Mouse (Mus musculus): ENCODE results near the gene Syde2. TPM values are rescaled to one million over a fixed set of nuclear protein-coding genes. Genes with fewer than 3 reads are reported as not detected.
A peak's percentile ranks its signal among the peaks of the same experiment; 100 is the strongest.

Syde2 gene
- total RNA-seq (2021), result 10 to 100 TPM; 18.1 to 21.5 TPM

DNA sequence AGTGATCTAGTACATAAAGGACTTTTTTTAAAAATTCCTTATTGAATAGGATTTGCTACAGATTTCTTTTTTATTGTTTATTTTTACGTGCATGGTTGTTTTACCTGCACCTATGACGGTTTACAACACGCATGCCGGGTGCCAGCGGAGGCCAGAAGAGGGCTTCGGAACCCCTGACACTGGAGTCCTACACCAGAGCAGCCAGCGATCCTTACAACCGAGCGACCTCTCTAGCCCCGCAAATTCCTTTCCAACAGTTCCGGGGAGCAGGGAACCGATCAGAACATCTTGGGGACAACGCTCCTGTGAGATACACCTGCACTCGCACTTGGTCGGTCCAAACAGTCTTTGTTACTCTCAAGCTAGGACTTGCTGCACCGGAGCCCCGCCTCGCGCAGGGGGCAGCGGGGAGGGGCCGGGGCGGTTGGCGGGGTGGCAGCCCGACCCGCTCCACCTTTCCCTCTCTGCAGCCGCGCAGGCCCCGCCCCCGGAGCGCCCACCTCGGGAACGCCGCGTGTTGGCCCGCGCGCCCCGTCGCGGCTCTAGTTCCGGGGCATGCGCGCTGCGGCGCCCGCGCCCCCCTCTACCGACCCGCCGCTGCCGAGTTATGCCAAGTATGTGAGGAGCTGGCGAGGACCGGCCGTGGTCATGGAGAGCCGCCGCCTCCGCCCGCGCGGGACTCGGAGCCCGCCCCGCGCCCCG is at the start of gene Syde2:
TSS of gene Syde2 (plus strand) at position 603 of the 702 bp plus-strand sequence.
- intact Hi-C loops (cut with DNase I), result loop anchor here (5.0 kb wide), 1 partner anchor 35 kb away; no protein-coding TSS in a partner anchor

DNA sequence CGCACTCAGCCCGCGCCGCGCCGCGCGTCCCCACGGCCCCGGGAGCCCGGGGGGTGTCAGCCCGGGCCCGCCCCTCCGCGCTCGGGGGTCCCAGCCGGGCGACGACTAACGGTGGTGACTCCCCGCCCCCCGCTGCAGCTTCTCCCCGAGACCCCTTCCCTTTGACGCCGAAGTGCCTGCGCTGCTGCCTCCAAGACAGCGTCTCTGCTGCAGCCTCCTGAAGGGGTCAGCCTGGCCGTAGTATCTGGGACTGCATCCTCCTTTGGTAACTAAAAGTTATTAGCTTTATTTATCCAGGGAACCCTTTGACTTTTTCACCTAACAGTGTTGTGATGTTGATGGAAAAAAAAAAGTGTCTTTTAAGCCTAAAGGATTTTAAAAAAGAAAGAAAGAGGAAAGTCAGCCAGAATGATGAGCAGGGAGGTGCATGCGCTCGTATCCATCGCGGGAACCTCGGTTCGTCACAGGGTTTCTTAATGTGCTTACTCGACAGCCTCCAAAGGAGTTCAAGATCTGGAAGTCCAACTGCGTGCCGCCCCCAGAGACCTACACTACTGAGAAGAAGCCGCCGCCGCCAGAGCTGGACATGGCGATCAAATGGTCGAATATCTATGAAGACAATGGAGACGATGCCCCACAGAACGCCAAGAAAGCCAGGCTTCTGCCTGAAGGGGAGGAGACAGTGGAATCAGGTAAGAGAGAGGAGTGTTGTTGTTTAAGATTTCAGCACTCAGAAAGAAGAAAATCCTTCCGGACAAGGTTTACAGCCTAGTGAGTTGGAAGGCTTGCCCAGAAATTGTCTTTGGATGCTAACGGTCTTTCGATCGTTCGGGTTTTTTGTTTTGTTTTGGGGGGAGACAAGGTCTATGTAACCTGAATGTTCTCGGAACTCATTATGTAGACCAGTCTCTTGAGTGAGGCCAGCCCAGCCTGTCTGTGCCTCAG is 49.0 kb upstream of the Syde2 start:
- DNase-seq (ENCODE audit: low spot score), result no peak
- intact Hi-C loops (cut with DNase I), result loop anchor here (5.0 kb wide), 1 partner anchor 464 kb away; the partner anchor contains the start of gene Ssx2ip

More for the DNA sequence above, at the start of gene Syde2:
- DNase-seq (ENCODE audit: low spot score), result peak; percentile 80

DNA sequence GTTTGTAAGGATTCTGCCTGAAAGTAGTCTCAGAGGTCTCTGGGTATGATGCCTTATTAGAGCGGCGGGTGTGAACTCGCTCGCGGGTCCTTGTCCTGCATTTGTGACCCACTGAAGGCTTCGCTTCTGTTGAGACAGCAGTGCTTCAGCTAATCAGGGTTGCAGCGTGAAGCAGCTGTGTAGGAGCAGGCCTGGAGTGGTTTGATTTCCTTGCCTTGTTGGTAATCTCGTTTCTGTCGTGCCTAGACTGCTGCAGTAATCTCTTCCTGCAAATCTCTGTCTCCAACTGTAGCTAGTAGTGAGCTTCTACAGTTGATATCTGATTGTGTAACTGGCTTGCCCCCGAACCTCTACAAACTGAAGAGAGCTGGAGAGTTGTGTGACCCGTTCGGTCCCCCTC is 48.3 kb upstream of the Syde2 start:
- DNase-seq (ENCODE audit: low spot score), result no peak
- intact Hi-C loops (cut with DNase I), result loop anchor here (5.0 kb wide), 1 partner anchor 463 kb away; the partner anchor contains the start of gene Ssx2ip

GRCm38 (mm10) chr3:145939971-145940370 is 47.7 kb upstream of the Syde2 start:
- intact Hi-C loops (cut with DNase I), result loop anchor here (2.0 to 10.0 kb wide), 3 partner anchors 237 to 462 kb away; partner anchors contain the start of gene Ssx2ip
- no peak for DNase-seq (ENCODE audit: low spot score)

GRCm38 (mm10) chr3:145941971-145942370 is 45.7 kb upstream of the Syde2 start:
- no peak for DNase-seq (ENCODE audit: low spot score)
- intact Hi-C loops (cut with DNase I), result loop anchor here (2.0 to 10.0 kb wide), 2 partner anchors 235 to 403 kb away; no protein-coding TSS in a partner anchor

- intact Hi-C loops (cut with DNase I), result loop anchor here (10.0 kb wide), 1 partner anchor 400 kb away; no protein-coding TSS in a partner anchor
- DNase-seq (ENCODE audit: low spot score), result no peak
Measured at GRCm38 (mm10) chr3:145944348-145944747, 43.3 kb upstream of the Syde2 start.

- DNase-seq (ENCODE audit: low spot score), result no peak
- intact Hi-C loops (cut with DNase I), result loop anchor here (10.0 kb wide), 1 partner anchor 399 kb away; no protein-coding TSS in a partner anchor
Measured at GRCm38 (mm10) chr3:145945904-145946303, 41.8 kb upstream of the Syde2 start.

GRCm38 (mm10) chr3:145946654-145947053 is 41.0 kb upstream of the Syde2 start:
- intact Hi-C loops (cut with DNase I), result loop anchor here (10.0 kb wide), 1 partner anchor 398 kb away; no protein-coding TSS in a partner anchor
- DNase-seq (ENCODE audit: low spot score), result no peak

- intact Hi-C loops (cut with DNase I), result loop anchor here (10.0 kb wide), 1 partner anchor 397 kb away; no protein-coding TSS in a partner anchor
- DNase-seq (ENCODE audit: low spot score), result no peak
Measured at GRCm38 (mm10) chr3:145947539-145948204, 40.0 kb upstream of the Syde2 start.

DNA sequence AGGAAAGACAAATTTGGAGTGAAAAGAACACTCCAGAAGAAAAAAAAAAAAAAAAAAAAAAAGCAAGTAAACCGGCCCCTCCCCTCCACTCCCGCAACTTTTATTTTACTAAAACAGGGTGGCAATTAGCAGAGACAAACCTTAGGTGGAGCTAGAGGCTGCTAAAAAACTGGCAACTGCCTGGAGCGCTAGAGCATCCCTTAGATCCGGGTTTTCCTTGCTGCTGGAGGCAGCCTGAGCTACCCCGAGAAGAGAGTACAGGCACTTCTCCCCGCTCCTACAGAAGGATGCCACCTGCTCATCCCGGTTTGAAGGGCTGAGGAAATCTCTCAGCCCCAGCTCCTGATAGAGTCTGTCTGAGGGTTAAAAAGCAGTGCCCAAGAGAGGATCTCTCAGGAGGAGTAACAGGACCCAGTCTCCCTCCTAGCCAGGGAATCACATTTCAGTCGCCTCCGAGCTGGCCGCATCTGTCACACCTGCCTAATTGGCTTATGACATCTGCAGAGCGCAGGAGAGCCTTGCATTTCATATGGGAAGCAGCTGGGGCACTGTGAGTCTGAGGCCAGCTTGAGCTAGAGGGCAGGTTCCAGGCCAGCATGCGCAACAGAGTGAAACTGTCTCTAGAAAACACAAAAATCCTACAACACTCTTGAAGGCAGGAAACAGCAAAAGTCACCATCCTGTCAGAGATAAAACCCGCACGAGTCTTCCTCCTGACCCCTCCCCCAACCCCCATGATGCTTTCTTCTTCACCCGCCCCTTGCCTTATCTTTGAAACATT is 37.4 kb upstream of the Syde2 start:
- intact Hi-C loops (cut with DNase I), result loop anchor here (5.0 kb wide), 2 partner anchors 37 to 102 kb away; partner anchors contain the start of gene Syde2
- no peak for DNase-seq (ENCODE audit: low spot score)

GRCm38 (mm10) chr3:145950815-145951130 is 36.9 kb upstream of the Syde2 start:
- DNase-seq (ENCODE audit: low spot score), result no peak
- intact Hi-C loops (cut with DNase I), result loop anchor here (5.0 kb wide), 2 partner anchors 37 to 102 kb away; partner anchors contain the start of gene Syde2

- peak; percentile 60 for DNase-seq (ENCODE audit: low spot score)
- intact Hi-C loops (cut with DNase I), result loop anchor here (5.0 kb wide), 2 partner anchors 36 to 101 kb away; partner anchors contain the start of gene Syde2
Measured at GRCm38 (mm10) chr3:145951287-145952165, 36.1 kb upstream of the Syde2 start.

DNA sequence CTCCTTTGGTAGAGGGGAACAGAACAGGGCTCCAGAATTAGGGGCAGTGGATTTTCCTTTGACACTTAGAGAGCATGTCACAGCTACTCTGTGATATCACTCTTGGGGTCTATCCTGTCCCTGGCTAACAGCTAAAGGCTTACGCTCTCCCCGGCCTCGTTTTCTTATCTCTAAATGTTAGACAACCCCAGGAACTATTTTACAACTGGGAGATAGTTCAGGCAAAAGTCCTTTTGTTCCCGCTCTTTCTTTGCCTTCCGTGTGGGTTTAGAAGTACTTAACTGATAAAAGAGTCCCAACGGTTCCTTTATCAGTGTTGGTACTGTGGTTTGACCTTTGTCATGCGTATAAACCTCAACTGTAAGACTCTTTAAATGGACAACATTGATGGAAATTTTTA is 34.7 kb upstream of the Syde2 start:
- DNase-seq (ENCODE audit: low spot score), result no peak
- intact Hi-C loops (cut with DNase I), result loop anchor here (5.0 kb wide), 2 partner anchors 34 to 99 kb away; partner anchors contain the start of gene Syde2

- intact Hi-C loops (cut with DNase I), result loop anchor here (5.0 kb wide), 2 partner anchors 34 to 99 kb away; partner anchors contain the start of gene Syde2
Measured at GRCm38 (mm10) chr3:145953411-145953810, 34.3 kb upstream of the Syde2 start.

DNA sequence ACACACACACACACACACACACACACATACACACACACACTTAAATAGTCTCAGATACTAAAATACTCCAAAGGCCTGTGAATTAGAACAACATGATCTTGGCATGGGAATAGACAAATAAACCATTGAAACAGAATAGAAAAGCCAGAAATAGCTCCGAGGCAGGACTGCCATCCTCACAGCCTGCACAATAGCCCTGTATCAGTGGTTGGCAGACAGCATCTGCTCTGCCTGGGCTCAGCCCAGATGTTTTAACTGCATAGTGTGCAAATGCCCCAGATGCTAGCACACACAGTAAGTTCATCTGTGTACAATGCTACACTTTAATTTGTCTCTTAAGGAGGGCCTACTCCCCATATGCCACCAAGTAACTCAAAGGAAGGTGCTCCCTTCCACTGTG is 27.8 kb upstream of the Syde2 start:
- DNase-seq (ENCODE audit: low spot score), result no peak
- intact Hi-C loops (cut with DNase I), result no loop called here

More at GRCm38 (mm10) chr3:145953411-145953810, 34.3 kb upstream of the Syde2 start:
- no peak for DNase-seq (ENCODE audit: low spot score)

DNA sequence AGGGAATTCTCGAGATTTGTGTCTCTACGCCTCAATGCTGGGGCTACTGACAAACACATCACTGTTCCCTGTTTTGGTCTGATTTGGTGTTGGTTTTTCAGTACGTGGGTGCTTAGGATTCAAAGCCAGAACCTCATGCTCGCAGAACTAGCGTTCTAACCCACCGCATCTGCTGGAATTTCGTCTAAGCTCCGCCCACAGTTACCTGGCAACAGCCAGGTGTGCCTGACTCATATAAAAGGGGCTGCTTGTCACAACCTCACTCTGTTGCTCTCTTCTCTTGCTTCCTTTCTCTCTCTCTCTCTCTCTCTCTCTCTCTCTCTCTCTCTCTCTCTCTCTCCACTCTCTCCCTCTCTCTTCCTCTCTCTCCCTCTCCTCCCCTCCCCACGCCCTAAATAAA is 25.3 kb upstream of the Syde2 start:
- intact Hi-C loops (cut with DNase I), result no loop called here
- DNase-seq (ENCODE audit: low spot score), result no peak

- intact Hi-C loops (cut with DNase I), result no loop called here
- no peak for DNase-seq (ENCODE audit: low spot score)
Measured at GRCm38 (mm10) chr3:145963101-145964017, 24.3 kb upstream of the Syde2 start.

Measured in heart, postnatal 25 days (tissue).